ENCODE assay signal across 13 mouse cellular contexts in the genomic region with DNA sequence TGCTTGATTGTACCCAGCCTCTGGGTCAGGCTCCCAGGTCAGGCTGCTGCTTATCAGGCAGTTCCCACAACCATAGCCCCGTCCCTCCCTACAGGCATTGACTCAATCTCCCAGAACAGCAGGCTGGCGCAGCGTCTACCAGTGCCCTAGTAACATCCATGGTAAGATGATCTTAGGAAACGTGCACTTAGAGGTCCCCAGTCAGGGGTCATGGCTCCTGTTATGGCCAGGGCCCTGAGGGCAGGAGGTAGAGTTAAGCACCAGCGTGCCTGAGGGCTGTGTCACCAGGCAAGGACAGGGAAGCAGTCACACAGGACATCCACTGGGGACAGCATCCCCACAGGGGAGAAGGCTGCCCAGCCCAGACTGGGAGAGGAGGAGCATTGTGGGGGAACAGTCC. TPM values are rescaled to one million over a fixed set of nuclear protein-coding genes. Genes with fewer than 3 reads are reported as not detected.
DNase-seq lines count a peak whose midpoint lies in the region; ATAC-seq and TF ChIP-seq lines count a peak whose summit lies in the region.
"Had no signal": no experiment of that assay in that cellular context is flagged by ENCODE, and none has a peak within 500 bp of the region (broad histone marks: within the 10 kb centered on the region; RNA-seq: fewer than 3 reads in every experiment).

No protein-coding gene starts in this region.

- DNase-seq in heart, postnatal 25 days (ENCODE audit: low spot score), result no peak
- no peak for DNase-seq in CH12.LX (ENCODE audit: extremely low read depth)
- peak; percentile 44 for DNase-seq in embryo, embryonic 10.5 days (ENCODE audit: low spot score)
- no peak for DNase-seq in testis, postnatal 14 days (ENCODE audit: low spot score)
- DNase-seq in left cerebral cortex, postnatal 10 days (ENCODE audit: extremely low spot score in 1 of 2, low spot score in 2 of 2), result no peak
- DNase-seq: cerebellum, adult 11 months; layer of hippocampus, adult 9-11 months; right cerebral cortex, postnatal 4 days had no signal

- no peaks in the 10 kb centered on the region for H3K79me2 ChIP-seq in CH12.LX (replicated peaks; ENCODE audit: control insufficient read depth, extremely low read depth, insufficient read depth, poor library complexity, severe bottlenecking)

- TF ChIP-seq EP300 in CH12.LX (IDR thresholded peaks at IDR 0.05; ENCODE audit: low read length), result no peak

- no peak overlapping the region for H3K4me3 ChIP-seq in heart, embryonic 12.5 days
- H3K4me3 ChIP-seq in CH12.LX (replicated peaks in 1 of 3; ENCODE audit: low read depth in 2 of 3, low read length in 2 of 3, poor library complexity in 1 of 3), result no peak overlapping the region
- no peak overlapping the region for H3K4me3 ChIP-seq in liver, embryonic 15.5 days (replicated peaks)
- H3K4me3 ChIP-seq: lung, embryonic 15.5 days; neural tube, embryonic 13.5 days had no signal

- peak overlapping the region; percentile 10; the same call in 1 of the 2 replicates for H3K27ac ChIP-seq in heart, embryonic 12.5 days (ENCODE audit: poor library complexity, severe bottlenecking)
- no peak overlapping the region for H3K27ac ChIP-seq in CH12.LX (ENCODE audit: insufficient read depth, low read depth)
- no peak overlapping the region for H3K27ac ChIP-seq in liver, embryonic 15.5 days (replicated peaks)
- H3K27ac ChIP-seq: lung, embryonic 15.5 days had no signal

- 33% methylated on average over 5 of the region's 5 CpGs for WGBS in heart, embryonic 12.5 days
- 28% methylated on average over 5 of the region's 5 CpGs for WGBS in liver, embryonic 15.5 days (ENCODE audit: insufficient replicate concordance)

- intact Hi-C loops in heart, postnatal 25 days (cut with DNase I), result no loop called here
- intact Hi-C loops in left cerebral cortex, postnatal 10 days (cut with DNase I), result no loop called here

- no peak overlapping the region for H3K9ac ChIP-seq in heart, embryonic 12.5 days
- H3K9ac ChIP-seq in CH12.LX (ENCODE audit: insufficient read depth, low read depth), result no peak overlapping the region
- no peak overlapping the region for H3K9ac ChIP-seq in liver, embryonic 15.5 days
- H3K9ac ChIP-seq: lung, embryonic 15.5 days had no signal

- dilution Hi-C loops in CH12.LX (cut with MboI; ENCODE audit: extremely low pct_ligation_motif_present, extremely low pct_unique_long_range_greater_than_20kb, low sequenced_read_pairs), result no loop called here

- no peak overlapping the region for H3K4me2 ChIP-seq in heart, embryonic 12.5 days
- H3K4me2 ChIP-seq in CH12.LX (ENCODE audit: insufficient read depth, low read depth, poor library complexity, severe bottlenecking), result no peak overlapping the region
- H3K4me2 ChIP-seq in liver, embryonic 15.5 days, result no peak overlapping the region
- H3K4me2 ChIP-seq: lung, embryonic 15.5 days; neural tube, embryonic 13.5 days had no signal

- 0 out of 2 replicates have a peak, but pooled peaks have one; percentile 24 for TF ChIP-seq POLR2A in CH12.LX (IDR thresholded peaks at IDR 0.05; ENCODE audit: low read depth, low read length)

- H3K4me1 ChIP-seq in heart, embryonic 12.5 days (replicated peaks), result peaks cover 28% of the 10 kb centered on the region
- peaks cover 0 to 5% of the 10 kb centered on the region in 2 experiments; a peak in 1 of 4 replicates for H3K4me1 ChIP-seq in CH12.LX (ENCODE audit: control insufficient read depth in 1 of 2, insufficient read depth in 2 of 2)
- peaks cover 58% of the 10 kb centered on the region for H3K4me1 ChIP-seq in liver, embryonic 15.5 days (replicated peaks)
- H3K4me1 ChIP-seq: lung, embryonic 15.5 days had no signal

- ATAC-seq in heart, embryonic 12.5 days (ENCODE audit: insufficient number of reproducible peaks, low FRiP score), result no peak
- 0 out of 2 replicates have a peak, but pooled peaks have one; percentile 14 for ATAC-seq in liver, embryonic 15.5 days (ENCODE audit: insufficient read depth)
- ATAC-seq in cerebellum, adult (ENCODE audit: insufficient number of reproducible peaks, low FRiP score, low TSS enrichment), result no peak

- TF ChIP-seq RAD21 in CH12.LX (IDR thresholded peaks at IDR 0.05; ENCODE audit: low read depth, low read length), result no peak

- no peaks in the 10 kb centered on the region for H3K9me3 ChIP-seq in heart, embryonic 12.5 days (replicated peaks)
- no peaks in the 10 kb centered on the region for H3K9me3 ChIP-seq in CH12.LX (replicated peaks; ENCODE audit: low read length)
- no peaks in the 10 kb centered on the region for H3K9me3 ChIP-seq in liver, embryonic 15.5 days (replicated peaks)
- H3K9me3 ChIP-seq: lung, embryonic 15.5 days; neural tube, embryonic 13.5 days had no signal

- no peak for TF ChIP-seq CTCF in CH12.LX (conservative IDR thresholded peaks at IDR 0.05 in 1 of 2, IDR thresholded peaks at IDR 0.05 in 1 of 2; ENCODE audit: low read depth in 2 of 2, low read length in 2 of 2)

- H3K36me3 ChIP-seq in heart, embryonic 12.5 days, result peaks cover 58% of the 10 kb centered on the region
- H3K36me3 ChIP-seq in CH12.LX (replicated peaks in 1 of 2; ENCODE audit: control insufficient read depth in 1 of 2, insufficient read depth in 1 of 2, low read length in 1 of 2), result peaks cover 61 to 97% of the 10 kb centered on the region in 2 experiments
- peaks cover 38% of the 10 kb centered on the region for H3K36me3 ChIP-seq in liver, embryonic 15.5 days (replicated peaks)

- no peaks in the 10 kb centered on the region for H3K27me3 ChIP-seq in heart, embryonic 12.5 days (replicated peaks)
- no peaks in the 10 kb centered on the region for H3K27me3 ChIP-seq in CH12.LX (replicated peaks)
- no peaks in the 10 kb centered on the region for H3K27me3 ChIP-seq in liver, embryonic 15.5 days
- H3K27me3 ChIP-seq: lung, embryonic 15.5 days; neural tube, embryonic 13.5 days had no signal

- in situ Hi-C loops in CH12.LX (cut with MboI; ENCODE audit: low pct_ligation_motif_present, low pct_unique_long_range_greater_than_20kb, low sequenced_read_pairs), result loop anchor here (5.0 kb wide), 3 partner anchors 35 to 210 kb away; a partner anchor contains a TSS

TF ChIP-seq in CH12.LX, 34 proteins besides CTCF, POLR2A, EP300 and RAD21:
- TF ChIP-seq POLR2AphosphoS2 (IDR thresholded peaks at IDR 0.05; ENCODE audit: low read depth, low read length) (0 out of 2 replicates have a peak, but pooled peaks have one; percentile 27), ZMIZ1 (IDR thresholded peaks at IDR 0.05; ENCODE audit: low read depth, low read length) (0 out of 2 replicates have a peak, but pooled peaks have one; percentile 29), RCOR1 (conservative IDR thresholded peaks at IDR 0.05; ENCODE audit: low read depth, low read length) (no peak)

RNA-seq across cellular contexts. Expression of a gene that starts 1.6 kb away (rescaled TPM):
- 0.19 and 0.40 TPM in 2 replicates for polyA plus RNA-seq in heart, embryonic 12.5 days (2016; fragmentation: Nextera tagmentation; extraction: Ambion mirVana)
- total RNA-seq in heart, postnatal 25 days (2021), result under 1 TPM; 0.45 to 0.75 TPM
- total RNA-seq in CH12.LX (2012; rRNA removed) (0.25 and 0.34 TPM in 2 replicates), CH12.LX (2014; rRNA removed) (0.11 TPM in 1 of 2 replicates, not detected in the other)
- 0.48 and 0.69 TPM in 2 replicates for polyA plus RNA-seq in CH12.LX (2012; ENCODE audit: insufficient read length, low read depth)
- polyA plus RNA-seq in liver, embryonic 15.5 days (2015; fragmentation: Nextera tagmentation; extraction: Ambion mirVana), result 0.35 and 0.59 TPM in 2 replicates
- total RNA-seq in left cerebral cortex, postnatal 10 days (2021), result 1 to 10 TPM in 1 of 2 experiments, under 1 TPM in 1; 0.63 to 1.4 TPM

RNA-seq across cellular contexts. Expression of a gene that starts 7.4 kb away (rescaled TPM):
- polyA plus RNA-seq in heart, embryonic 12.5 days (2016; fragmentation: Nextera tagmentation; extraction: Ambion mirVana), result 31.3 and 36.1 TPM in 2 replicates
- 10 to 100 TPM; 13.6 to 14.4 TPM for total RNA-seq in heart, postnatal 25 days (2021)
- 43.6 and 52.5 TPM in 2 replicates for total RNA-seq in CH12.LX (2012; rRNA removed)
- 31.9 and 33.0 TPM in 2 replicates for total RNA-seq in CH12.LX (2014; rRNA removed)
- polyA plus RNA-seq in CH12.LX (2012; ENCODE audit: insufficient read length, low read depth), result 29.8 and 32.0 TPM in 2 replicates
- 46.4 and 49.4 TPM in 2 replicates for polyA plus RNA-seq in liver, embryonic 15.5 days (2015; fragmentation: Nextera tagmentation; extraction: Ambion mirVana)
- 10 to 100 TPM; 34.8 to 36.0 TPM for total RNA-seq in left cerebral cortex, postnatal 10 days (2021)

RNA-seq across cellular contexts. Expression of a gene that starts 13.7 kb away (rescaled TPM):
- 160 and 161 TPM in 2 replicates for polyA plus RNA-seq in heart, embryonic 12.5 days (2016; fragmentation: Nextera tagmentation; extraction: Ambion mirVana)
- 100 to 1,000 TPM; 261 to 270 TPM for total RNA-seq in heart, postnatal 25 days (2021)
- total RNA-seq in CH12.LX (2012; rRNA removed) (16.1 and 16.5 TPM in 2 replicates), CH12.LX (2014; rRNA removed) (0.82 and 1.4 TPM in 2 replicates)
- polyA plus RNA-seq in CH12.LX (2012; ENCODE audit: insufficient read length, low read depth), result 1.7 and 2.2 TPM in 2 replicates
- 37.3 and 39.3 TPM in 2 replicates for polyA plus RNA-seq in liver, embryonic 15.5 days (2015; fragmentation: Nextera tagmentation; extraction: Ambion mirVana)
- total RNA-seq in left cerebral cortex, postnatal 10 days (2021), result 10 to 100 TPM; 27.7 to 31.4 TPM

RNA-seq across cellular contexts. Expression of a gene that starts 21.0 kb away (rescaled TPM):
- polyA plus RNA-seq in heart, embryonic 12.5 days (2016; fragmentation: Nextera tagmentation; extraction: Ambion mirVana), result 18.4 and 20.1 TPM in 2 replicates
- total RNA-seq in heart, postnatal 25 days (2021), result 1 to 10 TPM; 2.8 to 2.9 TPM
- total RNA-seq in CH12.LX (2012; rRNA removed) (31.9 and 38.0 TPM in 2 replicates), CH12.LX (2014; rRNA removed) (16.0 and 17.5 TPM in 2 replicates)
- polyA plus RNA-seq in CH12.LX (2012; ENCODE audit: insufficient read length, low read depth), result 19.9 and 23.8 TPM in 2 replicates
- polyA plus RNA-seq in liver, embryonic 15.5 days (2015; fragmentation: Nextera tagmentation; extraction: Ambion mirVana), result 8.1 and 9.3 TPM in 2 replicates
- total RNA-seq in left cerebral cortex, postnatal 10 days (2021), result 10 to 100 TPM; 34.0 to 35.6 TPM

RNA-seq across cellular contexts. Expression of a gene that starts 37.2 kb away (rescaled TPM):
- polyA plus RNA-seq in heart, embryonic 12.5 days (2016; fragmentation: Nextera tagmentation; extraction: Ambion mirVana), result 17.1 and 18.1 TPM in 2 replicates
- total RNA-seq in heart, postnatal 25 days (2021), result 10 to 100 TPM; 17.0 to 17.4 TPM
- total RNA-seq in CH12.LX (2012; rRNA removed), result 6.6 and 8.0 TPM in 2 replicates
- 7.9 and 9.2 TPM in 2 replicates for total RNA-seq in CH12.LX (2014; rRNA removed)
- 14.4 and 14.8 TPM in 2 replicates for polyA plus RNA-seq in CH12.LX (2012; ENCODE audit: insufficient read length, low read depth)
- 6.6 and 8.4 TPM in 2 replicates for polyA plus RNA-seq in liver, embryonic 15.5 days (2015; fragmentation: Nextera tagmentation; extraction: Ambion mirVana)
- 10 to 100 TPM; 46.2 to 53.4 TPM for total RNA-seq in left cerebral cortex, postnatal 10 days (2021)

Comparison
In these comparisons a context has a peak if more than half of its experiments do, and no peak if none do; other contexts are left out.
1. RNA of a gene that starts 13.7 kb away (total RNA-seq): 261 to 270 TPM in heart, postnatal 25 days; 27.7 to 31.4 TPM in left cerebral cortex, postnatal 10 days and 0.82 to 16.5 TPM in CH12.LX; every median in the first group is over 4 times any median in the second.